Comparison of ENCODE assay signal across 8 mouse cellular contexts in genomic region chr10:17795767-17796631, GRCm38 (mm10). TPM values are rescaled to one million over a fixed set of nuclear protein-coding genes. Genes with fewer than 3 reads are reported as not detected.
DNase-seq lines count a peak whose midpoint lies in the region; ATAC-seq lines count a peak whose summit lies in the region.

Txlnb (plus strand) TSS chr10:17796226.

- no peaks in the 10 kb centered on the region for H3K4me1 ChIP-seq in intestine, embryonic 16.5 days (ENCODE audit: control insufficient read depth, insufficient read depth, low read length)
- H3K4me1 ChIP-seq in limb, embryonic 13.5 days, result peaks cover 25% of the 10 kb centered on the region
- peaks cover 28% of the 10 kb centered on the region for H3K4me1 ChIP-seq in midbrain, embryonic 13.5 days (replicated peaks)

- H3K4me3 ChIP-seq in intestine, embryonic 16.5 days (ENCODE audit: low read length), result no peak within 1 kb of the TSS
- peak within 1 kb of the TSS; percentile 35 for H3K4me3 ChIP-seq in limb, embryonic 13.5 days
- peak within 1 kb of the TSS; percentile 31 for H3K4me3 ChIP-seq in midbrain, embryonic 13.5 days (replicated peaks)

- ATAC-seq in granulocyte monocyte progenitor cell, adult 5-6 weeks (replicated peaks; ENCODE audit: poor library complexity, severe bottlenecking), result peak; percentile 91
- ATAC-seq in intestine, embryonic 16.5 days, result peak; percentile 86
- ATAC-seq in limb, embryonic 13.5 days (ENCODE audit: low FRiP score, low read depth), result peak; percentile 81
- peak; percentile 88 for ATAC-seq in midbrain, embryonic 13.5 days

- H3K36me3 ChIP-seq in intestine, embryonic 16.5 days (ENCODE audit: control insufficient read depth, insufficient read depth, low read length), result no peaks in the 10 kb centered on the region
- H3K36me3 ChIP-seq in limb, embryonic 13.5 days, result no peaks in the 10 kb centered on the region
- H3K36me3 ChIP-seq in midbrain, embryonic 13.5 days, result no peaks in the 10 kb centered on the region

- peak within 1 kb of the TSS; percentile 35 for H3K4me2 ChIP-seq in intestine, embryonic 16.5 days (ENCODE audit: low read depth, low read length)
- H3K4me2 ChIP-seq in limb, embryonic 13.5 days (replicated peaks), result peak within 1 kb of the TSS; percentile 64
- peak within 1 kb of the TSS; percentile 52 for H3K4me2 ChIP-seq in midbrain, embryonic 13.5 days (replicated peaks)

- WGBS in intestine, embryonic 16.5 days, result 10% methylated on average over 13 of the region's 13 CpGs
- WGBS in limb, embryonic 13.5 days, result 9% methylated on average over 13 of the region's 13 CpGs
- WGBS in midbrain, embryonic 13.5 days, result 4% methylated on average over 13 of the region's 13 CpGs

- no peak within 1 kb of the TSS for H3K27ac ChIP-seq in intestine, embryonic 16.5 days (ENCODE audit: low read length)
- peak within 1 kb of the TSS; percentile 83 for H3K27ac ChIP-seq in limb, embryonic 13.5 days
- peak within 1 kb of the TSS; percentile 80 for H3K27ac ChIP-seq in midbrain, embryonic 13.5 days

- no peaks in the 10 kb centered on the region for H3K9me3 ChIP-seq in intestine, embryonic 16.5 days (ENCODE audit: control insufficient read depth, low read length)
- H3K9me3 ChIP-seq in limb, embryonic 13.5 days, result no peaks in the 10 kb centered on the region
- H3K9me3 ChIP-seq in midbrain, embryonic 13.5 days, result no peaks in the 10 kb centered on the region

- no peaks in the 10 kb centered on the region for H3K27me3 ChIP-seq in intestine, embryonic 16.5 days (replicated peaks; ENCODE audit: control insufficient read depth, insufficient read depth, low read length)
- no peaks in the 10 kb centered on the region for H3K27me3 ChIP-seq in limb, embryonic 13.5 days
- no peaks in the 10 kb centered on the region for H3K27me3 ChIP-seq in midbrain, embryonic 13.5 days

- peak; percentile 80 for DNase-seq in R1 (ENCODE audit: low read depth, low spot score)
- peak; percentile 32 for DNase-seq in embryo, embryonic 11.5 days (ENCODE audit: low read depth, low spot score)
- peak; percentile 46 to 54 for DNase-seq in spleen, adult 18-20 months
- DNase-seq in adipocyte (ENCODE audit: low spot score), result no peak

- H3K9ac ChIP-seq in intestine, embryonic 16.5 days (ENCODE audit: low read depth, low read length), result 0 out of 2 replicates have a peak within 1 kb of the TSS, but pooled peaks have one; percentile 42
- H3K9ac ChIP-seq in limb, embryonic 13.5 days, result peak within 1 kb of the TSS; percentile 60
- peak within 1 kb of the TSS; percentile 52 for H3K9ac ChIP-seq in midbrain, embryonic 13.5 days (replicated peaks)

RNA-seq across cellular contexts. Expression of gene Txlnb, which starts in this region (rescaled TPM):
- total RNA-seq in granulocyte monocyte progenitor cell, adult 5-6 weeks (2014; fragmentation: Nextera tagmentation), result 1.5 and 1.9 TPM in 2 replicates
- 0.73 and 1.6 TPM in 2 replicates for total RNA-seq in granulocyte monocyte progenitor cell, adult 5-6 weeks (2017)
- 0.13 and 0.26 TPM in 2 replicates for polyA plus RNA-seq in intestine, embryonic 16.5 days (2015; fragmentation: Nextera tagmentation; extraction: Ambion mirVana)
- polyA plus RNA-seq in limb, embryonic 13.5 days (2015; fragmentation: Nextera tagmentation; extraction: Ambion mirVana), result 3.8 and 4.5 TPM in 2 replicates
- polyA plus RNA-seq in midbrain, embryonic 13.5 days (2015; fragmentation: Nextera tagmentation; extraction: Ambion mirVana), result 3.3 and 3.4 TPM in 2 replicates

Comparison
In these comparisons a context has a peak if more than half of its experiments do, and no peak if none do; other contexts are left out.
1. Peak in ATAC-seq, H3K9ac ChIP-seq and H3K4me2 ChIP-seq in intestine, embryonic 16.5 days; RNA of the gene not detected or under 1 TPM.